Mouse (Mus musculus) hindbrain, postnatal 0 days (tissue): ENCODE measurements at regions not wholly inside any gene's neighbourhood (a gene's known extent, or its start where the extent isn't known, plus 50 kb on each side); places are given as distances from the start of the nearest gene placed in this dataset.

Experiments
- ATAC-seq: fragments of 200-750 bp; cut with Nextera tagmentation; 2 replicates; pipeline ENCODE4 v1.8.0; 2017; ENCODE audit warnings: mild to moderate bottlenecking, moderate TSS enrichment, moderate library complexity
- DNase-seq: peaks from one replicate; pipeline ENCODE4 v3.0.0-alpha.2; 2015; ENCODE audit warnings: low spot score
- H3K27ac ChIP-seq: fragments of 300-500 bp; sonication (generic); 2 replicates; pipeline ENCODE4 v1.5.1; 2014; ENCODE audit warnings: mild to moderate bottlenecking
- H3K27me3 ChIP-seq: fragments of 300-500 bp; sonication (generic); 2 replicates; pipeline ENCODE4 v1.6.1; 2014; ENCODE audit warnings: low read length, mixed read lengths; ENCODE audit not compliant: insufficient read depth
- H3K36me3 ChIP-seq: fragments of 300-500 bp; sonication (generic); 2 replicates; pipeline ENCODE4 v1.6.1; 2014; ENCODE audit warnings: low read length, mixed read lengths; ENCODE audit not compliant: insufficient read depth
- H3K4me1 ChIP-seq: fragments of 300-500 bp; sonication (generic); 2 replicates; pipeline ENCODE4 v1.6.1; 2014; ENCODE audit warnings: antibody characterized with exemption, low read length, mixed read lengths; ENCODE audit not compliant: insufficient read depth
- H3K4me2 ChIP-seq: fragments of 300-500 bp; sonication (generic); 2 replicates; pipeline ENCODE4 v1.6.1; 2014; ENCODE audit warnings: low read depth, mild to moderate bottlenecking, low read length, moderate library complexity, mixed read lengths
- H3K4me3 ChIP-seq: fragments of 300-500 bp; sonication (generic); 2 replicates; pipeline ENCODE4 v1.5.1; 2014; ENCODE audit warnings: low read length
- H3K9ac ChIP-seq: fragments of 300-500 bp; sonication (generic); replicated peaks from 2 replicates; pipeline ENCODE4 v1.6.1; 2014; ENCODE audit warnings: mild to moderate bottlenecking, low read length, moderate library complexity, mixed read lengths
- H3K9me3 ChIP-seq: fragments of 300-500 bp; sonication (generic); 2 replicates; pipeline ENCODE4 v1.6.1; 2016; ENCODE audit warnings: low read length, mixed read lengths
- CTCF ChIP-seq: IDR thresholded peaks from 2 replicates; pipeline ENCODE4 v1.5.1; 2016; ENCODE audit warnings: antibody characterized with exemption, control low read depth, low read depth
- WGBS: fragments of 180-500 bp; shearing (Covaris S2); extraction: QIAGEN DNeasy Blood & Tissue Kit; methylation state at CpG from one replicate; pipeline ENCODE4 v1.1.7; 2014; 5-methylcytosine and 5-hydroxymethylcytosine counted together

DNA sequence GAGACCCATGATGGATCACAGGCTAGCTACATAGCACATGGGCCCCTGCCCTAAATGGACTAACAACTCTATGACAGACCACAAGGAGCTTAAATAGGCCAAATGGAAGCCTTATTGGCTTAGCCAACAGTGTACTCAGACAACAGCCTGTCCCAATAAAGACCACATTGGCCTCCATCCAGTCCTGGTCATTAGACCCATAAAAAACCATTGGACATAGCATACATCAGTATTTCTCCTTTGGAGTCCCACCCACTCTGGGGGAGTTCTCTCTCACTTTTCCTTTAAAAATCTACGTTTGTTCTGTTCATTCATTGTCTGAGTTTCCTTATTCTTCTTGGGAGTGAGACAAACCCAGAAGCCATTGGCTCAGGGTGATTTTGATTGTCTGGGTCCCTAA lies 160.1 kb upstream of the Plcz1 start:
- DNase-seq (no peak), ATAC-seq (no peak)
- Histone ChIP-seq H3K4me1 (no peaks in the 10 kb centered on the region), H3K27me3 (no peaks in the 10 kb centered on the region), H3K9me3 (no peaks in the 10 kb centered on the region), H3K27ac (no peak overlapping the region), H3K4me3 (no peak overlapping the region), H3K36me3 (no peaks in the 10 kb centered on the region), H3K9ac (no peak overlapping the region), H3K4me2 (no peak overlapping the region)
- WGBS, result 75% methylated on average over 1 of the region's 1 CpGs
- TF ChIP-seq CTCF, result no peak

DNA sequence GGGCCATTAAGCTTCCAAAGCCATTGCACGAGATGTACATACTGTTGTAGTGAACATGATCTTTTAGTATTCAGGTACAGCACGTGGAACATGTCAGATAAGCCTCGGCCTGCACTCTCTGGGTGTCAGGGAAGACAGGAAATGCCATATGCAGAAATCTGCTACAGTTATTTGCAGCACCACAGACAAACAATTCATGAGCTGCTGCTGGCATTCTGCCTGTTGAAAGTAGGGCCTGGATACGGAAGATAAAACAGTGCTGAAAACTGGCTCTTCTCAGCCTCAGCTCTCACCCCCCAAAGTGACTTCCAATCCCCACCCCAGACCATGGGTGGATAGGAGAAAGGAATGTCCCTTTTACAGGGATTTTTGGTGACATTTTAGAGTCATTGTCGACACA lies 159.1 kb upstream of the Plcz1 start:
- no peaks in the 10 kb centered on the region for H3K9me3 ChIP-seq
- no peak overlapping the region for H3K4me3 ChIP-seq
- H3K4me2 ChIP-seq, result no peak overlapping the region
- TF ChIP-seq CTCF, result no peak
- H3K4me1 ChIP-seq, result no peaks in the 10 kb centered on the region
- no peak overlapping the region for H3K27ac ChIP-seq
- WGBS, result 75% methylated on average over 5 of the region's 5 CpGs
- H3K36me3 ChIP-seq, result no peaks in the 10 kb centered on the region
- no peak overlapping the region for H3K9ac ChIP-seq
- no peak for ATAC-seq
- no peak for DNase-seq
- H3K27me3 ChIP-seq, result no peaks in the 10 kb centered on the region

DNA sequence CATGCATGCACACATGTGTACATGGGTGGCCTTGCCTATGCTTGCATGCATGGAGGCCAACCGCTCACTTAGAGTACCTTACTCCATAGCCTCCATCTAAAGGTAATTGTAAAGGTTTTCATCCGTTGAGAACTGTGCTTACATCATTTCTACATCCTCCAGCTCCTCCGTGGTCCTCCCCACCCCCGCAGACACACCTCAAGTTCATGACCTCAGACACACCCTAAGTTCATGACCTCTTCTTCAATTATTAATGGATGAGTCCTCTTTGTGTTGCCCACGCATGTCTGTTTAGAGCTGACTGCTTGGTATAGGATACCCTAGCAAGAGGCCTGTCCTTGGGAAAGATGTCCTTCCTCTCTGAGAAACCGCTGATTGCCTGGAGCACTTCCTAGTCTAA lies 156.8 kb upstream of the Plcz1 start:
- no peaks in the 10 kb centered on the region for H3K9me3 ChIP-seq
- peaks cover 7% of the 10 kb centered on the region for H3K4me1 ChIP-seq
- ATAC-seq (no peak), DNase-seq (no peak)
- no peak overlapping the region for H3K4me2 ChIP-seq
- TF ChIP-seq CTCF, result no peak
- no peak overlapping the region for H3K4me3 ChIP-seq
- no peaks in the 10 kb centered on the region for H3K27me3 ChIP-seq
- 83% methylated on average over 6 of the region's 6 CpGs for WGBS
- H3K27ac ChIP-seq, result no peak overlapping the region
- H3K9ac ChIP-seq, result no peak overlapping the region
- no peaks in the 10 kb centered on the region for H3K36me3 ChIP-seq

DNA sequence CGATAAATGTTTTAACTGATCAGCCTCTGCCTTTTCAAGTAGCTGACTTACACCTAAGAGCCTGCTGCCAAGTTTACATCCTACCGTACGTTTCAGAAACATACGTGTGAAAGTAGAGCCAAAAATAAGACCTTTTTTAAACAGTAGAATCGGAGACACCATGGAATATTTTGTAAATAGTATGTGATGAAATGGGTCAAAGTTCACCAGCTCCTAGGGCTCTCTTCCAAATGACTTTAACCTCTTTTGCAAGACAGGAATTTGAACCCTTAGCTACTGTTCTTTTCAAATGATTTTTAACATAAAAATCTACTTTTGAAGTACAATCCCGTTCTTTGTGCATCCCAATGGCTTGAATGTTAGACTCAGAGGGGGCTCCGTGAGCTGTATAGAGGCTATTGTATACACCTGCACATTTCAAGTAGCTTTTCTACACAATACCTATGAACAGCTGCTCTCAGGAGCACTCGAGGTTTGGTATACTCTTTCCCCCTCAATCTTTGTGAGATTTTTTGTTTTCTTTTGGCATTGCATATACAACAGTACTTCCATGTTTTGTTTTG lies 155.9 kb upstream of the Plcz1 start:
- DNase-seq (no peak), ATAC-seq (no peak)
- no peaks in the 10 kb centered on the region for H3K36me3 ChIP-seq
- H3K27me3 ChIP-seq, result no peaks in the 10 kb centered on the region
- no peak overlapping the region for H3K4me3 ChIP-seq
- no peak for TF ChIP-seq CTCF
- no peaks in the 10 kb centered on the region for H3K9me3 ChIP-seq
- H3K9ac ChIP-seq, result no peak overlapping the region
- H3K4me2 ChIP-seq, result no peak overlapping the region
- peaks cover 9% of the 10 kb centered on the region for H3K4me1 ChIP-seq
- no peak overlapping the region for H3K27ac ChIP-seq
- 81% methylated on average over 8 of the region's 8 CpGs for WGBS

DNA sequence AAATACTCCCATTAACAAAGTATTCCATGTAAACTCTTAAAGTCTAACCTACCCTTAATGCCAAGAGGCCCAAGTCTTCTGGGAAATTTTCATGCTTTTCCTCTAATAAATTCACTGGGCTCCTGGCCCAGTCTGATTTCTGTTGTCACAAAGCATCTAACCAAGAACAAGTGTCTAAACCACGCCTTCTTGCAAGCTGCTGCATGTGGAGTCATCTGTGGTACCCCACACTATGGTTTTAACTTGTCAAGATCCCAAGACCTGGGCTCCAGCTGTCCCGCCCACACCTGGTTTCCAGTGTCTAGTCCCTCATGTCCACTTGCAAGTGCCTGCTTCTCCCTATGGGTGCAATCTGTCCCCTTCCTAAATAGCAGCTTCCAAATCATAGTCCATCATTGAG lies 153.0 kb upstream of the Plcz1 start:
- no peaks in the 10 kb centered on the region for H3K9me3 ChIP-seq
- DNase-seq (no peak), ATAC-seq (no peak)
- 88% methylated on average over 2 of the region's 2 CpGs for WGBS
- no peak overlapping the region for H3K4me2 ChIP-seq
- no peaks in the 10 kb centered on the region for H3K27me3 ChIP-seq
- H3K36me3 ChIP-seq, result no peaks in the 10 kb centered on the region
- no peak for TF ChIP-seq CTCF
- H3K9ac ChIP-seq, result no peak overlapping the region
- no peak overlapping the region for H3K4me3 ChIP-seq
- no peak overlapping the region for H3K27ac ChIP-seq
- H3K4me1 ChIP-seq, result peaks cover 9% of the 10 kb centered on the region

DNA sequence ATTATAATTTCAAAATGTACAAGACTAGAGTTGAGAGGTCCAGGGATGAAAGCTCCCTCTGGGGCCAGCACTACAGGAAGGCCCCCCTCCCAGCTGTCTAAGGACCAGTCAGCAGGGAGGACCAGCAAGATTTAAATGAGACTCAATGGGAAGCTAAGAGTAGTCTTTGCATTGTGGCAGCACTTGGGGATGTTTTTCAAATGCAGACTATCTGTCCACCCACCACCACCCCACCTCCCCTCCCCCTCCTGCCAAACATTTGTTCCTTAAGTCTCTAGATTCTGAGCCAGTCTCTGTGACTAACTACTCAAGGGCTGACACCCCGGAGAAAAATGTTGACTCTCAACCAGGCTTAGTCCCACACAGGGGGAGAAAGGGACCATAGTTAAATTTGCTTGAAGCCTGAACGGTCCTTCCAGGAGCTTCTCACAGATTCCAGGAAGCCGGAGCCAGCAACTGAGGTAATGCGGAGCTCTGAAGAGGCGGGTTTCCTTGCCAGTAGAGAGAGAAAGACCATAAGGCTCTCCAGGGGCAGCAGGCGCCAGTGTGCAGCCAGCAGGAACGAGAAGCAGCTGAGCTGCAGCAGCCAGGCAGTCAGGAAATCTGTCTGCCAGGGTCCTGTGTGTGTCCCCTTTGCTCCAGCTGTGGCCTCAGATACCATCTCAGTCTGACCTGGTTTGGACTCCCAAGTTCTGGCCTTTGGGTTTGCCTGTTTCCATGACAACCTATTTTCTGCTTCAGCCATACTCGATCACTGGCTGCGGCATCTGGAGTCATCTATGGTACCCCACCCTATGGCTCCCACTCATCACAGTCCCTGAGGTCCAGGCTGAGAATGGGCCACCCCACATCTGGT lies 152.1 kb upstream of the Plcz1 start:
- Histone ChIP-seq H3K9ac (0 out of 2 replicates have a peak overlapping the region, but pooled peaks have one; percentile 9), H3K36me3 (no peaks in the 10 kb centered on the region), H3K27me3 (no peaks in the 10 kb centered on the region), H3K4me3 (no peak overlapping the region), H3K9me3 (no peaks in the 10 kb centered on the region), H3K27ac (peak overlapping the region; percentile 26; the same call in 1 of the 2 replicates), H3K4me1 (peaks cover 9% of the 10 kb centered on the region), H3K4me2 (peak overlapping the region; percentile 30; the same call in 1 of the 2 replicates)
- 13% methylated on average over 9 of the region's 9 CpGs for WGBS
- peak; percentile 54 for DNase-seq
- no peak for TF ChIP-seq CTCF
- ATAC-seq, result peak; percentile 67

DNA sequence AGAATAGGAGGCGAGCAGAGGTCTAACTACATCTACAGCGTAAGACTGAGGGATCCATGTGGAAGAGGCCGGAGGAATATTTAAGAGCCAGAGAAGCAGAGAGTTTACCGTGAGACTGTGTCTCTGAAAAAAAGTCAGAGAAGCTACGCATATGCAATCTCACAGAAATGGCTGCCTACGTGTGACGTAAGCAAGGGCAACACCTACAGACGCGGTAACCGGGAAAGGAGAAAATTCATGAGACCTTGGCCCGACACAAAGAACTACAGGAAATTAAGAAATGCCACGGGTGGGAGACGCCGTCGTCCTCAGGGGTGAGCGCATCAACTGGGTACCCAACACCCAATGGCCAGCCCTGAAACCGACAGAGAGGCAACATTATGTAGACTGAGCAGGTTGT lies 151.3 kb upstream of the Plcz1 start:
- Histone ChIP-seq H3K4me2 (no peak overlapping the region), H3K4me1 (peaks cover 9% of the 10 kb centered on the region), H3K27ac (no peak overlapping the region), H3K9me3 (no peaks in the 10 kb centered on the region), H3K4me3 (no peak overlapping the region), H3K27me3 (no peaks in the 10 kb centered on the region), H3K36me3 (no peaks in the 10 kb centered on the region), H3K9ac (no peak overlapping the region)
- DNase-seq, result no peak
- TF ChIP-seq CTCF, result no peak
- WGBS, result 80% methylated on average over 17 of the region's 17 CpGs
- no peak for ATAC-seq
